Mouse (Mus musculus) limb, embryonic 12.5 days (tissue): ENCODE data around the gene Olfr117. TPM values are rescaled to one million over a fixed set of nuclear protein-coding genes. Genes with fewer than 3 reads are reported as not detected.
"Not testable (repeated sequence)": the region's sequence is repeated elsewhere in the genome, so short reads cannot be mapped to it uniquely, and the experiment has no call there.

Experiments used
- ATAC-seq: fragments of 200-750 bp; cut with Nextera tagmentation; 2 replicates; pipeline ENCODE4 v1.8.0; 2017; ENCODE audit warnings: low read depth, moderate TSS enrichment; ENCODE audit not compliant: insufficient number of reproducible peaks, insufficient read depth, low FRiP score, low TSS enrichment
- H3K27ac ChIP-seq: fragments of 300-500 bp; sonication (generic); 2 replicates; pipeline ENCODE4 v1.5.1; 2016; ENCODE audit warnings: mild to moderate bottlenecking, moderate library complexity
- H3K27me3 ChIP-seq: fragments of 300-500 bp; sonication (generic); 2 replicates; pipeline ENCODE4 v1.6.1; 2016; ENCODE audit warnings: mild to moderate bottlenecking, moderate library complexity
- H3K36me3 ChIP-seq: fragments of 300-500 bp; sonication (generic); 2 replicates; pipeline ENCODE4 v1.6.1; 2016; ENCODE audit warnings: mild to moderate bottlenecking, moderate library complexity
- H3K4me1 ChIP-seq: fragments of 300-500 bp; sonication (generic); replicated peaks from 2 replicates; pipeline ENCODE4 v1.6.1; 2016
- H3K4me2 ChIP-seq: fragments of 300-500 bp; sonication (generic); 2 replicates; pipeline ENCODE4 v1.6.1; 2016; ENCODE audit warnings: mild to moderate bottlenecking, moderate library complexity
- H3K4me3 ChIP-seq: fragments of 300-500 bp; sonication (generic); replicated peaks from 2 replicates; pipeline ENCODE4 v1.5.1; 2016; ENCODE audit warnings: mild to moderate bottlenecking
- H3K9ac ChIP-seq: fragments of 300-500 bp; sonication (generic); replicated peaks from 2 replicates; pipeline ENCODE4 v1.6.1; 2016; ENCODE audit warnings: mild to moderate bottlenecking, moderate library complexity
- H3K9me3 ChIP-seq: fragments of 300-500 bp; sonication (generic); 2 replicates; pipeline ENCODE4 v1.6.1; 2016; ENCODE audit warnings: mild to moderate bottlenecking, moderate library complexity
- WGBS: fragments of 180-500 bp; shearing (Covaris S2); methylation state at CpG from one replicate; pipeline ENCODE4 v1.1.7; 2016; 5-methylcytosine and 5-hydroxymethylcytosine counted together
- polyA plus RNA-seq: library from polyadenylated mRNA; unstranded; fragments of >200 nt; fragmentation: Nextera tagmentation; extraction: Ambion mirVana; gene quantifications from 2 replicates; pipeline ENCODE4 v1.2.1, GENCODE M21; 2016

The Olfr117 gene
- not detected in 2 replicates for polyA plus RNA-seq

DNA sequence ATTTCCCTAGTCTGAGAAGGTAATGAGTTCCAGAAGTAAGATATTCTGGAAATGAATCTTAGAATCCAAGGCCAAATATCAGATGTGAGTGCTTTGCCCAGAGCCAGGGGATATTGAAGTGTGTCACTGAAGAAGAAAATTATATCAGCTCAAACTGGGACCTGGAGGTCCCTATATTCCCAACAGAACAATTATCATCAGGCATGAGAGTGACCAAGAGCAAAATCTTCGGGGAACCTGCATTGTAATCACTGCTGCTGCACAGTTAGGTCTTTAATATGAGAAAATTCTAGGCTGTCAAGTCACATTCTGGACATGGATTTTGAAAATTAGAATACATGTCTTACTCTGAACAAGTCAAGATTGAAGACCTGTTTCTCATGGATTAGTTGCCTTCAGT, at the start of gene Olfr117:
TSS of gene Olfr117 (minus strand) at position 101 of the 400 bp plus-strand sequence.
- 67% methylated on average over 1 of the region's 1 CpGs for WGBS
- Histone ChIP-seq H3K36me3 (no peaks in the 10 kb centered on the region), H3K4me2 (no peak within 1 kb of the TSS), H3K9ac (no peak within 1 kb of the TSS), H3K4me3 (no peak within 1 kb of the TSS), H3K4me1 (no peaks in the 10 kb centered on the region), H3K27ac (no peak within 1 kb of the TSS), H3K27me3 (no peaks in the 10 kb centered on the region), H3K9me3 (no peaks in the 10 kb centered on the region)
- ATAC-seq = no peak

GRCm38 (mm10) chr17:37696264-37696663, 32.7 kb upstream of the Olfr117 start, which contains the start of gene Olfr119:
Gene Olfr119, plus strand, starts transcription at chr17:37696564.
- not testable (repeated sequence) for H3K9ac ChIP-seq, H3K27ac ChIP-seq, H3K4me3 ChIP-seq, ATAC-seq, H3K27me3 ChIP-seq, H3K9me3 ChIP-seq, H3K4me1 ChIP-seq, H3K36me3 ChIP-seq, H3K4me2 ChIP-seq
- 54% methylated on average over 1 of the region's 1 CpGs for WGBS

- Histone ChIP-seq H3K4me3 (no peak within 1 kb of the TSS), H3K9ac (no peak within 1 kb of the TSS), H3K4me1 (no peaks in the 10 kb centered on the region), H3K9me3 (no peaks in the 10 kb centered on the region), H3K27me3 (no peaks in the 10 kb centered on the region), H3K27ac (no peak within 1 kb of the TSS), H3K36me3 (no peaks in the 10 kb centered on the region), H3K4me2 (no peak within 1 kb of the TSS)
- 83% methylated on average over 2 of the region's 2 CpGs for WGBS
- ATAC-seq = no peak
Observed at GRCm38 (mm10) chr17:37666688-37667087, 3.1 kb upstream of the Olfr117 start, which contains the start of gene Olfr118. Gene Olfr118, plus strand, starts transcription at chr17:37666988.

DNA sequence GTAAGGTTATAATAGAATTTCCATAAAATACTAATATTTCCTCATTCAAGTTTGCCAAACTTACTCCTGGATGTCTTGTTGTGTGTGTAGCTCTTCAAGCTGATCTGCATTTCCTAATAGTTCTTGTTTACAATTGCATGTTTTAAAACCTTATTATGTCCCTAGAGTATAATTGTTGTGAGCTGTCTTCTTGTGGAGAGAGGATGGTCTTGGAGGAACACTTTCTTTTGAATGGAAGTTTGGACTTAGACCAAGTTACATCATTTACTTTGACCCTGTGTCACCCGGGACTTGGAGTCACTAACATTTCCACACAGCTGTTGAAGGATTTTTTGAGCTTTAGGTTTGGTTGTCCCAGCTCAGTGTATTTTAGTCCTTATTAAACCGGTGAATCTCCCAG, 36.6 kb downstream of the Olfr117 start, which contains the start of the genes Olfr115 and Olfr116:
TSS of gene Olfr115 (minus strand) at position 101 of the 400 bp plus-strand sequence.
TSS of gene Olfr116 (minus strand) at position 191 of the 400 bp plus-strand sequence.
- Histone ChIP-seq H3K4me3 (no peak within 1 kb of the TSS), H3K9ac (no peak within 1 kb of the TSS), H3K4me1 (no peaks in the 10 kb centered on the region), H3K36me3 (no peaks in the 10 kb centered on the region), H3K9me3 (peaks cover 6% of the 10 kb centered on the region), H3K4me2 (no peak within 1 kb of the TSS), H3K27ac (no peak within 1 kb of the TSS), H3K27me3 (no peaks in the 10 kb centered on the region)
- WGBS = 78% methylated on average over 2 of the region's 2 CpGs
- ATAC-seq = no peak

Other genes starting within 250 kb of the Olfr117 start
- not detected in 2 replicates for gene Olfr108, start 218.3 kb downstream of the Olfr117 start, polyA plus RNA-seq
- not detected in 2 replicates for gene Olfr109, start 204.9 kb downstream of the Olfr117 start, polyA plus RNA-seq
- not detected in 2 replicates for gene H2-M2, start 180.2 kb downstream of the Olfr117 start, polyA plus RNA-seq
- not detected in 2 replicates for gene Olfr110, start 171.3 kb downstream of the Olfr117 start, polyA plus RNA-seq
- not detected in 2 replicates for gene Olfr111, start 155.8 kb downstream of the Olfr117 start, polyA plus RNA-seq
- gene Olfr112, start 94.3 kb downstream of the Olfr117 start, polyA plus RNA-seq = not detected in 2 replicates
- gene Olfr113, start 86.1 kb downstream of the Olfr117 start, polyA plus RNA-seq = not detected in 2 replicates
- gene Olfr114, start 71.0 kb downstream of the Olfr117 start, polyA plus RNA-seq = not detected in 2 replicates
- gene Olfr115, start 36.7 kb downstream of the Olfr117 start, polyA plus RNA-seq = not detected in 2 replicates
- gene Olfr116, start 36.6 kb downstream of the Olfr117 start, polyA plus RNA-seq = not detected in 2 replicates
- gene Olfr118, start 3.2 kb upstream of the Olfr117 start, polyA plus RNA-seq = not detected in 2 replicates
- not detected in 2 replicates for gene Olfr119, start 32.8 kb upstream of the Olfr117 start, polyA plus RNA-seq
- not detected in 2 replicates for gene Olfr120, start 58.0 kb upstream of the Olfr117 start, polyA plus RNA-seq
- not detected in 2 replicates for gene Olfr121, start 85.1 kb upstream of the Olfr117 start, polyA plus RNA-seq
- not detected in 2 replicates for gene Olfr122, start 104.8 kb upstream of the Olfr117 start, polyA plus RNA-seq
- gene Olfr123, start 129.7 kb upstream of the Olfr117 start, polyA plus RNA-seq = not detected in 2 replicates
- gene Olfr124, start 136.1 kb upstream of the Olfr117 start, polyA plus RNA-seq = not detected in 2 replicates
- not detected in 2 replicates for gene Olfr125, start 169.2 kb upstream of the Olfr117 start, polyA plus RNA-seq
- gene Olfr126, start 183.7 kb upstream of the Olfr117 start, polyA plus RNA-seq = not detected in 2 replicates
- not detected in 2 replicates for gene Olfr127, start 236.7 kb upstream of the Olfr117 start, polyA plus RNA-seq